Comparison of ENCODE assay signal across 12 mouse cellular contexts in the genomic region with DNA sequence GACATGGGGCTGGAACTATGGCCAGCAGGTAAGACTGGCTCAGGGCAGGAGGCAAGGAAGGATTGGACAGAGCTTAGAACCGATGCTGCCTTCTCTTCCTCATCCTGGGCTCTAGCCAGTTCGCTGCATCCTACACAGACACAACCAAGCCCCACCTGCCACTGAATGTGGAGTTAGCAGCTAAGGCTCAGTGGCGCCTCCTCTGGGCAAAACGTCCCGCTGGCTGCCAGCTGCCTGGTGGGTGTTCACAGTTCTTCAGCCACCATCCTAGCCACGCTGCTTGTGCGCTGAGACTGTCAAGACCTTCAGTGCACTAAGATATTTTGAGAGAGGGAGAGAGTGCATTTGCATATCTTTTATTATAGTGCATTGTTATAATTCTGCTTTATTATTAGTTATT. TPM values are rescaled to one million over a fixed set of nuclear protein-coding genes. Genes with fewer than 3 reads are reported as not detected.
DNase-seq lines count a peak whose midpoint lies in the region; ATAC-seq and TF ChIP-seq lines count a peak whose summit lies in the region.
"Had no signal": no experiment of that assay in that cellular context is flagged by ENCODE, and none has a peak within 500 bp of the region (broad histone marks: within the 10 kb centered on the region; RNA-seq: fewer than 3 reads in every experiment).

No protein-coding gene starts in this region.

- no peak for ATAC-seq in hindbrain, postnatal 0 days
- ATAC-seq in hindbrain, embryonic 14.5 days (ENCODE audit: low FRiP score) = no peak

- DNase-seq in hindbrain, postnatal 0 days (ENCODE audit: low spot score) = no peak
- DNase-seq in hindbrain, embryonic 14.5 days (ENCODE audit: low spot score) = no peak
- peak; percentile 12 for DNase-seq in A20 (ENCODE audit: low read depth, low spot score)
- peak; percentile 59 for DNase-seq in ES-CJ7 (ENCODE audit: low read depth, low spot score)
- DNase-seq in layer of hippocampus, adult 9-11 months = peak; percentile 74
- DNase-seq in embryonic facial prominence, embryonic 10.5 days (ENCODE audit: low spot score) = no peak
- no peak for DNase-seq in urinary bladder, adult 18-20 months (ENCODE audit: low spot score in 2 of 2)
- DNase-seq: gastrocnemius, postnatal 14 days; heart, postnatal 10 days; midbrain, embryonic 14.5 days had no signal

- no peaks in the 10 kb centered on the region for H3K9me3 ChIP-seq in hindbrain, postnatal 0 days (ENCODE audit: low read length)
- no peaks in the 10 kb centered on the region for H3K9me3 ChIP-seq in hindbrain, embryonic 14.5 days (ENCODE audit: control insufficient read depth, low read length)
- no peaks in the 10 kb centered on the region for H3K9me3 ChIP-seq in embryonic facial prominence, embryonic 10.5 days
- H3K9me3 ChIP-seq: forebrain, embryonic 10.5 days; neural tube, embryonic 15.5 days had no signal

- no peak overlapping the region for H3K4me3 ChIP-seq in hindbrain, postnatal 0 days (ENCODE audit: low read length)
- no peak overlapping the region for H3K4me3 ChIP-seq in hindbrain, embryonic 14.5 days (replicated peaks; ENCODE audit: low read length)
- H3K4me3 ChIP-seq in embryonic facial prominence, embryonic 10.5 days = no peak overlapping the region
- H3K4me3 ChIP-seq: forebrain, embryonic 10.5 days; neural tube, embryonic 15.5 days had no signal

- H3K27me3 ChIP-seq in hindbrain, postnatal 0 days (ENCODE audit: insufficient read depth, low read length) = no peaks in the 10 kb centered on the region
- H3K27me3 ChIP-seq in hindbrain, embryonic 14.5 days (ENCODE audit: control insufficient read depth, insufficient read depth, low read length) = no peaks in the 10 kb centered on the region
- no peaks in the 10 kb centered on the region for H3K27me3 ChIP-seq in embryonic facial prominence, embryonic 10.5 days (replicated peaks; ENCODE audit: low read depth, poor library complexity, severe bottlenecking)
- H3K27me3 ChIP-seq: neural tube, embryonic 15.5 days had no signal

- no peak overlapping the region for H3K27ac ChIP-seq in hindbrain, postnatal 0 days
- H3K27ac ChIP-seq in hindbrain, embryonic 14.5 days = no peak overlapping the region
- H3K27ac ChIP-seq in embryonic facial prominence, embryonic 10.5 days (replicated peaks) = no peak overlapping the region
- H3K27ac ChIP-seq: forebrain, embryonic 10.5 days; neural tube, embryonic 15.5 days had no signal

- H3K36me3 ChIP-seq in hindbrain, postnatal 0 days (ENCODE audit: insufficient read depth, low read length) = no peaks in the 10 kb centered on the region
- H3K36me3 ChIP-seq in hindbrain, embryonic 14.5 days (replicated peaks; ENCODE audit: control insufficient read depth, insufficient read depth) = no peaks in the 10 kb centered on the region
- no peaks in the 10 kb centered on the region for H3K36me3 ChIP-seq in embryonic facial prominence, embryonic 10.5 days (replicated peaks)
- H3K36me3 ChIP-seq: forebrain, embryonic 10.5 days; neural tube, embryonic 15.5 days had no signal

- no peak overlapping the region for H3K9ac ChIP-seq in hindbrain, postnatal 0 days (replicated peaks; ENCODE audit: low read length)
- no peak overlapping the region for H3K9ac ChIP-seq in hindbrain, embryonic 14.5 days
- H3K9ac ChIP-seq: neural tube, embryonic 15.5 days had no signal

- TF ChIP-seq CTCF in hindbrain, postnatal 0 days (IDR thresholded peaks at IDR 0.05; ENCODE audit: low read depth) = peak; percentile 44

- 68% methylated on average over 7 of the region's 7 CpGs for WGBS in hindbrain, postnatal 0 days
- WGBS in hindbrain, embryonic 14.5 days = 62% methylated on average over 7 of the region's 7 CpGs
- WGBS in embryonic facial prominence, embryonic 10.5 days = 62% methylated on average over 7 of the region's 7 CpGs

- no peak overlapping the region for H3K4me2 ChIP-seq in hindbrain, postnatal 0 days (ENCODE audit: low read depth, low read length)
- H3K4me2 ChIP-seq in hindbrain, embryonic 14.5 days (replicated peaks) = no peak overlapping the region
- H3K4me2 ChIP-seq: neural tube, embryonic 15.5 days had no signal

- no peaks in the 10 kb centered on the region for H3K4me1 ChIP-seq in hindbrain, postnatal 0 days (ENCODE audit: insufficient read depth, low read length)
- H3K4me1 ChIP-seq in hindbrain, embryonic 14.5 days (replicated peaks; ENCODE audit: control insufficient read depth, insufficient read depth, low read length) = no peaks in the 10 kb centered on the region
- H3K4me1 ChIP-seq in embryonic facial prominence, embryonic 10.5 days = 0 out of 2 replicates have a peak, but pooled peaks cover 6% of the 10 kb centered on the region
- H3K4me1 ChIP-seq: forebrain, embryonic 10.5 days; neural tube, embryonic 15.5 days had no signal

RNA-seq across cellular contexts. Expression of gene Dlgap4, which starts 45.2 kb away (rescaled TPM):
- 166 and 190 TPM in 2 replicates for total RNA-seq in hindbrain, postnatal 0 days (2014; rRNA removed)
- 168 and 173 TPM in 2 replicates for polyA plus RNA-seq in hindbrain, postnatal 0 days (2015; fragmentation: Nextera tagmentation; extraction: Ambion mirVana)
- polyA plus RNA-seq in hindbrain, embryonic 14.5 days (2014; fragmentation: Nextera tagmentation; extraction: Ambion mirVana) = 220 and 221 TPM in 2 replicates
- 145 and 147 TPM in 2 replicates for polyA plus RNA-seq in embryonic facial prominence, embryonic 10.5 days (2016; fragmentation: Nextera tagmentation; extraction: Ambion mirVana)

Comparison
In these comparisons a context has a peak if more than half of its experiments do, and no peak if none do; other contexts are left out.
1. DNase-seq: peak in A20 (single experiment), ES-CJ7 (single experiment) and layer of hippocampus, adult 9-11 months (single experiment); none in hindbrain, postnatal 0 days (single experiment), hindbrain, embryonic 14.5 days (single experiment), embryonic facial prominence, embryonic 10.5 days (single experiment) and urinary bladder, adult 18-20 months (0 of 2).